Mouse (Mus musculus) heart, embryonic 12.5 days (tissue): Measurements from ENCODE around the gene Vpreb2. TPM values are rescaled to one million over a fixed set of nuclear protein-coding genes. Genes with fewer than 3 reads are reported as not detected.

Experiments used
- ATAC-seq: fragments of 200-750 bp; cut with Nextera tagmentation; 2 replicates; pipeline ENCODE4 v1.8.0; 2017; ENCODE audit warnings: moderate TSS enrichment, moderate library complexity; ENCODE audit not compliant: insufficient number of reproducible peaks, low FRiP score
- H3K27ac ChIP-seq: fragments of 300-500 bp; sonication (generic); 2 replicates; pipeline ENCODE4 v1.5.1; 2016; ENCODE audit warnings: mild to moderate bottlenecking, moderate library complexity; ENCODE audit not compliant: poor library complexity, severe bottlenecking
- H3K27me3 ChIP-seq: fragments of 300-500 bp; sonication (generic); replicated peaks from 2 replicates; pipeline ENCODE4 v1.6.1; 2016; ENCODE audit warnings: mild to moderate bottlenecking, moderate library complexity
- H3K36me3 ChIP-seq: fragments of 300-500 bp; sonication (generic); 2 replicates; pipeline ENCODE4 v1.6.1; 2016; ENCODE audit warnings: mild to moderate bottlenecking, moderate library complexity
- H3K4me1 ChIP-seq: fragments of 300-500 bp; sonication (generic); replicated peaks from 2 replicates; pipeline ENCODE4 v1.6.1; 2016; ENCODE audit warnings: mild to moderate bottlenecking
- H3K4me2 ChIP-seq: fragments of 300-500 bp; sonication (generic); 2 replicates; pipeline ENCODE4 v1.6.1; 2016; ENCODE audit warnings: mild to moderate bottlenecking, moderate library complexity
- H3K4me3 ChIP-seq: fragments of 300-500 bp; sonication (generic); 2 replicates; pipeline ENCODE4 v1.5.1; 2016; ENCODE audit warnings: mild to moderate bottlenecking
- H3K9ac ChIP-seq: fragments of 300-500 bp; sonication (generic); 2 replicates; pipeline ENCODE4 v1.6.1; 2016; ENCODE audit warnings: mild to moderate bottlenecking, moderate library complexity
- H3K9me3 ChIP-seq: fragments of 300-500 bp; sonication (generic); replicated peaks from 2 replicates; pipeline ENCODE4 v1.6.1; 2016; ENCODE audit warnings: mild to moderate bottlenecking, moderate library complexity
- WGBS: fragments of 180-500 bp; shearing (Covaris S2); methylation state at CpG from one replicate; pipeline ENCODE4 v1.1.7; 2016; 5-methylcytosine and 5-hydroxymethylcytosine counted together
- polyA plus RNA-seq: library from polyadenylated mRNA; unstranded; fragments of >200 nt; fragmentation: Nextera tagmentation; extraction: Ambion mirVana; gene quantifications from 2 replicates; pipeline ENCODE4 v1.2.1, GENCODE M21; 2016

Vpreb2 gene
- not detected in 2 replicates for polyA plus RNA-seq

- no peak within 1 kb of the TSS for H3K4me3 ChIP-seq
- H3K9ac ChIP-seq = no peak within 1 kb of the TSS
- H3K27me3 ChIP-seq = peaks cover 10% of the 10 kb centered on the region; the same call in 1 of the 2 replicates
- H3K36me3 ChIP-seq = no peaks in the 10 kb centered on the region
- WGBS = 57% methylated on average over 1 of the region's 1 CpGs
- H3K4me1 ChIP-seq = no peaks in the 10 kb centered on the region
- no peak for ATAC-seq
- H3K27ac ChIP-seq = no peak within 1 kb of the TSS
- H3K9me3 ChIP-seq = no peaks in the 10 kb centered on the region
- no peak within 1 kb of the TSS for H3K4me2 ChIP-seq
Measured at GRCm38 (mm10) chr16:17980128-17980527, at the start of gene Vpreb2. Vpreb2 (plus strand) TSS chr16:17980428.

- peaks cover 3% of the 10 kb centered on the region; the same call in 1 of the 2 replicates for H3K4me1 ChIP-seq
- peaks cover 16% of the 10 kb centered on the region for H3K27me3 ChIP-seq
- no peak overlapping the region for H3K4me2 ChIP-seq
- H3K9me3 ChIP-seq = no peaks in the 10 kb centered on the region
- H3K9ac ChIP-seq = no peak overlapping the region
- no peaks in the 10 kb centered on the region for H3K36me3 ChIP-seq
- 71% methylated on average over 5 of the region's 5 CpGs for WGBS
- no peak overlapping the region for H3K4me3 ChIP-seq
- ATAC-seq = no peak
- no peak overlapping the region for H3K27ac ChIP-seq
Measured at GRCm38 (mm10) chr16:17931906-17932460, 48.2 kb upstream of the Vpreb2 start.

DNA sequence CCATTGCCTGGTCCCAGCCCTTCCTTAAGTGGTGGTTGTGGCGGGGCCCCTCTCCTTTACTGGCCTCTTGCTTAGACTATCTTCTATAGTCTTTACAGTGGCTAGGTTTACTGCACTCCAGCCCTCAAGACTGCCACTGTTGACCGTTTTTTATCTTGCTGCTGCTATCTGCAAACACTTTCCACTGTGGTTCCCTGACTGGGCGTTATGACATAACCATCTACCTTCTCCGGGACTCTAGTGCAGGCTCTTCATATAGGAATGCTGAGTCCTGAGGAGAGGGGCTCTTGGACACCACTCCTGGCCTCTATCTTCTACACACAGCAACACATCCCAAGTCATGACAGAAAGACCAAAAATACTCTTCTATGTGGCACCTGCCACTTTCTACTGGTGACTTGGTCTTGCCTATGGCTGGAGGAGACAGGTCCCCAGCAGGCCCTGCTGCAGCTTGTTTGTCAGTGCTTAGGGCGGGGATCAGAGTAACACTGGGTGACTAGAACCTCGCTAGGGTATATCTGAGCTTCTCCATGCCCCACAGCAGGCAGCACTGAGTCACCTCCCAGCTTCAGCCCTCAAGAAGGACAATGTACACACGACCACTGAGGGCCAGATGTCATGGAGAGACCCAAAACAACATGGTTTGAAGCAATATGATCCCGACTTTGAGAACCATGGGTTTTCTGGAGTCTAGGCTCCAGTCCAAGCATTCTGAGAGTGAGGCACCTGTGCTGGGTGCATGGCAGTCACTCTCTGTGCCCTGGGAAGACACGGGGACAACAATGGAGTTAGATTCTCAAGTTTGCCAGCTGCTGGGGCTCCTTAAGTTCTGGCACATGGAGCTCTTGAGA lies 46.4 kb upstream of the Vpreb2 start:
- no peaks in the 10 kb centered on the region for H3K36me3 ChIP-seq
- H3K4me3 ChIP-seq = no peak overlapping the region
- H3K4me1 ChIP-seq = no peaks in the 10 kb centered on the region; the same call in 1 of the 2 replicates
- no peak overlapping the region for H3K4me2 ChIP-seq
- H3K27me3 ChIP-seq = peaks cover 26% of the 10 kb centered on the region
- no peak for ATAC-seq
- H3K27ac ChIP-seq = no peak overlapping the region
- 52% methylated on average over 9 of the region's 9 CpGs for WGBS
- no peak overlapping the region for H3K9ac ChIP-seq
- no peaks in the 10 kb centered on the region for H3K9me3 ChIP-seq

DNA sequence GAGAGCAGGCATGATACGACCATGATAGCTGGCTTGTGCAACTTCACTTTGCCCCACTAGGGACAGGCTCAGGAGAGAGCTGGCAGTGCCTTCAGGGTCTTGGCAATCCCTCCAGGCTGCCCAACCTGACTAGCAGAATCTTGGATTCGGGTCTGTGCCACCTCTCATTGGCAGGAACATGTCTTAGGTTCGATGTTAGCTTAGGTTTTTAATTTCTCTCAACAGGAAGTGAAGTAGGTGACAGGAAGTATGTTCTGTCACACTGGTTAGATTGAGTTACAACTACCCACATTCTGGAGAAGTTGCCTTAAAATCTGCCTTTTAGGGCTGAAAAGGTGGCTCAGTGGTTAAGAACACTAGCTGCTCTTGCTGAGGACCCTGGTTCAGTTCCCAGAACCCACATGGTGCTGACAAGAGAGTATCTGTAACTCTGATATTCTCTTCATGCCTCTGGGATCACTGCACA lies 45.8 kb upstream of the Vpreb2 start:
- no peak for ATAC-seq
- Histone ChIP-seq H3K36me3 (no peaks in the 10 kb centered on the region), H3K27me3 (peaks cover 26% of the 10 kb centered on the region), H3K27ac (no peak overlapping the region), H3K4me1 (no peaks in the 10 kb centered on the region; the same call in 1 of the 2 replicates), H3K9ac (no peak overlapping the region), H3K4me2 (no peak overlapping the region), H3K9me3 (no peaks in the 10 kb centered on the region), H3K4me3 (no peak overlapping the region)
- WGBS = 57% methylated on average over 3 of the region's 3 CpGs

GRCm38 (mm10) chr16:17936776-17937175 lies 43.5 kb upstream of the Vpreb2 start:
- no peaks in the 10 kb centered on the region for H3K9me3 ChIP-seq
- ATAC-seq = no peak
- no peak overlapping the region for H3K4me2 ChIP-seq
- H3K4me3 ChIP-seq = no peak overlapping the region
- no peak overlapping the region for H3K27ac ChIP-seq
- no peak overlapping the region for H3K9ac ChIP-seq
- H3K27me3 ChIP-seq = peaks cover 26% of the 10 kb centered on the region
- no peaks in the 10 kb centered on the region; the same call in 1 of the 2 replicates for H3K4me1 ChIP-seq
- 74% methylated on average over 10 of the region's 10 CpGs for WGBS
- no peaks in the 10 kb centered on the region for H3K36me3 ChIP-seq

DNA sequence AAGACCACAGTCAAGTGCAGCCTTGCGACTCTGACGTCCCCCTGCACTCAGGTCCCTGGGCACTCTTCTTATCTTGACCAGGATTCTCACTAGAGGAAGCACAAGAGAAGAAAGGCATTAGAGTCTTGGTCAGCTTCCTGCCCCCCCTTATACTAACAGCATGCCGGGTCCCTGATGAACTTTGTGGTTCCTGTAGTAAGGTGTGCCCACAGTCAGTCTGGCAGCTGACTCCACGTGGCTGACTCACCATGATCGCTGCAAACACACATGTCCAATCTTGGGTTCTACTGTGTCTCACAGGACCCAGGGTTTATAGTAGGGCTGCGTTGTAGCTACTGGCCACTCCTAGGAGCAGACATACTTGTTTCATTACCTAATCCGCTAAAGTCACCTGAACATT lies 42.0 kb upstream of the Vpreb2 start:
- Histone ChIP-seq H3K27me3 (peaks cover 26% of the 10 kb centered on the region), H3K4me1 (no peaks in the 10 kb centered on the region; the same call in 1 of the 2 replicates), H3K9ac (no peak overlapping the region), H3K4me3 (no peak overlapping the region), H3K27ac (no peak overlapping the region), H3K9me3 (no peaks in the 10 kb centered on the region), H3K4me2 (no peak overlapping the region), H3K36me3 (no peaks in the 10 kb centered on the region)
- WGBS = 48% methylated on average over 7 of the region's 7 CpGs
- no peak for ATAC-seq

DNA sequence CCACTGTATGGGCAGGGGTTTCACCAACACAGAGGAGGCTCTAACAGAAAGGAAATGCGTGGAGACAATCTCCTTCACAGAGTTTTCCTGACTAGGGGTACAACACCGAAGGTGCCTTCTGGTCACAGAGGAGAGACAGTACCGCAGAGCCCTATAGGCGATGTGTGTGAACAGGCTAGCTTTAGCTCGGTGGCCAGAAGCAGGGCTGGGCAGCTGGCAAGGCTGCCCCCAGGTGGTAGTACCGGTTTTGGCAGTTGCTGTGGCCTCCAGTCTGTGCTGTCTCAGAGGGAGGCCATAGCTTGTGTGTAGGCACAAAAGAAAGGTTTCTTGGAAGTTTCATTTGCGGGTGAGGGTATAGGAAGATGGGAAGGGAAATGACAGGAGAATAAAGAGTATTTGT lies 41.4 kb upstream of the Vpreb2 start:
- Histone ChIP-seq H3K27ac (no peak overlapping the region), H3K27me3 (peaks cover 30% of the 10 kb centered on the region), H3K4me2 (no peak overlapping the region), H3K36me3 (no peaks in the 10 kb centered on the region), H3K4me1 (no peaks in the 10 kb centered on the region; the same call in 1 of the 2 replicates), H3K9ac (no peak overlapping the region), H3K9me3 (no peaks in the 10 kb centered on the region), H3K4me3 (no peak overlapping the region)
- 8% methylated on average over 7 of the region's 7 CpGs for WGBS
- ATAC-seq = peak; percentile 84

GRCm38 (mm10) chr16:17939255-17939751 lies 40.9 kb upstream of the Vpreb2 start:
- no peak overlapping the region for H3K9ac ChIP-seq
- H3K4me1 ChIP-seq = no peaks in the 10 kb centered on the region; the same call in 1 of the 2 replicates
- H3K9me3 ChIP-seq = no peaks in the 10 kb centered on the region
- 44% methylated on average over 9 of the region's 9 CpGs for WGBS
- no peak overlapping the region for H3K4me2 ChIP-seq
- H3K27ac ChIP-seq = no peak overlapping the region
- no peak overlapping the region for H3K4me3 ChIP-seq
- peaks cover 32% of the 10 kb centered on the region for H3K27me3 ChIP-seq
- ATAC-seq = peak; percentile 71
- no peaks in the 10 kb centered on the region for H3K36me3 ChIP-seq

- Histone ChIP-seq H3K4me3 (no peak overlapping the region), H3K9ac (no peak overlapping the region), H3K4me1 (no peaks in the 10 kb centered on the region), H3K36me3 (no peaks in the 10 kb centered on the region), H3K27ac (no peak overlapping the region), H3K9me3 (no peaks in the 10 kb centered on the region), H3K4me2 (no peak overlapping the region), H3K27me3 (peaks cover 8% of the 10 kb centered on the region; the same call in 1 of the 2 replicates)
- WGBS = 52% methylated on average over 8 of the region's 8 CpGs
- ATAC-seq = no peak
Measured at GRCm38 (mm10) chr16:17943466-17943865, 36.8 kb upstream of the Vpreb2 start.

DNA sequence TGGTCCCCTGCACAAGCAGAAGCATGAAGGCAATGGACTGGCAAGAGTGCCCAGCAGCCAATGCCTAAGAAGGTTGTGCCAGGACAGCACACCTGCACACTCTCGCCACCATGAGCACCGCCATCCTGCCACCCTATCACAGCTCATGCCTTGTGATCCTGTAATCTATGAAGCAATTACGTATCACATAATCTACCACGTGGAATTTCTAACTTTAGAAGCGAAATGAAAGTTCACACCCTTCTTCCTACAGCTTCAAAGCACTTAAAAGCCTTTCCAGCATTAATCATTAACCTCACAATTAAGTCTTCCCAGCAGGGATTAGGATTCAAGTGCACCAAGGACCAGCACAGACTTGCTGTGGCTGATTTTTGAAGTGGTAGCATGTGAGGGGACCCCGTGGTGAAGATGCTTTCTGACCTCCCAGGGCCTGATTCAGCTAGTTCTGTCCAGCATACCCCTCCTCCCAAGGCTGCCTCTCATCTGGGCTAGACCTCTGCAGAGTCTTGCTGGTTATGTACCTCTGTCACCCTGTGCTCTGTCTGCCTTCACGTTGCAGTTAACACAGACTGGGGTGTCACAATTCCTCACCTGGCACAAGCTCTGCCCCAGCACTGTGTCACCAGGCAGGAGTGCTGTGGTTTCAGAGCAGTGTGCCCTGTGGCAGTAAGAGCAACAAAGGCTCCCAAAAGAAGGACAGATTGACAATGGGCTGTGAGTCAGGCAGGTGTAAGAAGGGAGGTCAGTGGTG lies 35.0 kb upstream of the Vpreb2 start:
- no peak for ATAC-seq

More for the DNA sequence above, 35.0 kb upstream of the Vpreb2 start:
- Histone ChIP-seq H3K9ac (no peak overlapping the region), H3K9me3 (no peaks in the 10 kb centered on the region), H3K4me1 (no peaks in the 10 kb centered on the region), H3K4me2 (no peak overlapping the region), H3K27ac (no peak overlapping the region), H3K4me3 (no peak overlapping the region), H3K36me3 (no peaks in the 10 kb centered on the region), H3K27me3 (peaks cover 8% of the 10 kb centered on the region; the same call in 1 of the 2 replicates)
- 53% methylated on average over 7 of the region's 7 CpGs for WGBS
